Mouse (Mus musculus): Measurements from ENCODE around the gene Macrod2.

Gene Macrod2

DNA sequence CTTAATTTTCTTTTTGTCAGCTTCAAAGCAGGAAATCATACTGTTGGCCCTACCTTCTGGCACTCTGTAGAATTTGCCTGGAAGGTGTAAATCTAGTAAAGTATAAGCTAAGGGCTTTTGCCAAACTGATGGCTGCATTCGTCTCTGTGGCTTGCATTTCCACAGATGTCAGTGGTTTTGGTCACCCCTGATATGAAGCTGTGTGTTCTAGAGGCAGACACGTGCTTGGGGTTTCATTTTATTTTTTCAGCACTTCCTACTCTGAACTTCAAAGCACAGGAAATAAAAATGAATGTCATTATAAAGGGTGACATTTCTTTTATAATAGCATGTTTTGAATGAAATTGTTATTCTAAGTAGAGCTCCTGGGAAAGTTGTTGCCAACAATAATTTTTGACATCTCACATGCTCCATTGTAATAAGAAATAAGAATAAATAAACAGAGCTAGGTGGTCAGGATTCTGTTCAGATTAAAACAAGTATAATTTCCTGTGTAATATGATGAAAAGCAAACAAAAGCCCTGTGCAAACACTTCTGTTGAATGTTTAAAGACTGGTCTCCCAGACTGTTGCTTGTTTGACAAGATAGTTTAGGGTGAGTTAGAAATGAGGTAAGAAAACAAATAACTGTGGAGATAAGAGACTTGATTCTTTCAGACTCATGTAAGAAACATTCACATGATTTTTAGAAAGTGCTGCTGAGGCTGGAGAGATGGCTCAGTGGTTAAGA lies 424.4 kb downstream of the Macrod2 start:
- DNase-seq: no peak

DNA sequence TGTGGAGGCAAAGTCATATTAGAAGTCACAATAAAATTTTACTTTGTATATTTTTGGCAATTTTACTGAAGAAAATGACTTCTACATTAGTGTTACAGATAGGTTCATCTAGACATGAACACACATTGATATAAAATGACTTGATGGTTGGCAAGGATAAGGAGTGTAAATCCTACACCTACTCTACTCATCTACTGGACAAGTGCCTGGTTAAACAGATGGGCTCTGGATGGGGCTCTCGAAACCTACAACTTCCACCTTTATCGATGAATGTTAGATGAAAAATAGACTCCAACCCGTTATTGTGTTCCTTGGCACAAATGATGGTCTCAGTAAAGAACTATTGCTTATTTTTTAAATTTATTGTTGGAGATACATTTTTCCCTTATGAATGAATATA lies 427.3 kb downstream of the Macrod2 start:
- no peak for DNase-seq

- DNase-seq: no peak
Measured at GRCm38 (mm10) chr2:140826241-140826640, 431.1 kb downstream of the Macrod2 start.

DNA sequence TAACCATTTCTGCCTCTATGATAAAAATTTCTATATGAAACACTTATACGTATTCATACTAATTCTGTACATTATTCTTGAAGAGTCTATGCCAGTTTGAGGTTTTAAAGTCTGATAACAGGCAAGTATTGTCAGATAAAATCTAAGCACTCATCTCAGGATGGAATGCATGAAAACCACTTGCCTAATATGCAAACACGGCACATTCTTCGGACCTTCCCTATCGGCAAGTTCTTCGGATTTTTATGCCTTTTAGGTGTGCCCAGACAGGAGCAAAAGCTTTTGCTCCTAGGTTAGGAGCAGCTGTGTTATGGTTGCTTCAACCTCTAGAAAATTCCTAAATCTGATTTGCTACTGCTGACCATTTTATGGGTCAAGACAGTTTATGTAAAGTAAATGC lies 433.8 kb downstream of the Macrod2 start:
- no peak for DNase-seq

DNA sequence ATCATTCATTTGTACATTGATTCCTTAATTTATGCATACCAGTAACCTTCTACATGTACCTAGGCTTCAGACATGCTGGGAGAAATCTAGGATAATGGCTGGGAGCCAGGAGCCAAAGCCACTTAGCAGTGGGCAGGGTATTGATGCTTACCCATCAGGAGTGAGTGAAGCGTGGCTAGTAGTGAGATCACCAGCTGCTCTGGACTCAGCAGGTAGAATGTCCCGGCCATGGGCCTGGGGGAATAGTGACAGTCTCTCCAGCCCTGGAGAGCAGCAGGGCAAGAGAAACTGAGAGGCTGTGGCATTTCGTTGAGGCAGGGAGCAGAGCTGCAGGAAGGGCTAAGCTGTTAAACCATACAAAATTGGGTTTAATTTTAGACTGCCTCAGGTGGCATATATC lies 435.0 kb downstream of the Macrod2 start:
- DNase-seq: no peak

GRCm38 (mm10) chr2:140839371-140839770 lies 444.3 kb downstream of the Macrod2 start:
- DNase-seq: no peak

GRCm38 (mm10) chr2:140839880-140840279 lies 444.8 kb downstream of the Macrod2 start:
- DNase-seq: no peak

DNA sequence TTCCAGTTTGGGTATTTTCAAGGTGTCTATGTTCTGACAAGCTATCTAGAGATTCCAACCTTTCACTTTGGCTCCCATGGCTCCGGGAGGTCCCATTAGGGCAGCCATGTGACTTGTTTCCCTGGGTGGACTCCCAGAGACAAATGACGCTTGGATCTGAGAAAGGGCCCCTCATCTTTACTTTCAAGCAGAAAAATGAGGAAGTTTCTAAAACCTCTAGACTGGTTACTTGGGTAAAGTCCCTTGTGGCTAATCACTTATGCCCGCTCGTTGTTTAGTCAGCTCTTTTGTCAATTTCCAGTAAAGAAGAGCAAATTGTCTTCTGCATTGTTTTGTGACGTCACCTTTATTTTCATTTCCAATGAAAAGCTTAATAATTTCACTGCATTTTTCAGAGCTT lies 448.9 kb downstream of the Macrod2 start:
- DNase-seq: no peak

DNA sequence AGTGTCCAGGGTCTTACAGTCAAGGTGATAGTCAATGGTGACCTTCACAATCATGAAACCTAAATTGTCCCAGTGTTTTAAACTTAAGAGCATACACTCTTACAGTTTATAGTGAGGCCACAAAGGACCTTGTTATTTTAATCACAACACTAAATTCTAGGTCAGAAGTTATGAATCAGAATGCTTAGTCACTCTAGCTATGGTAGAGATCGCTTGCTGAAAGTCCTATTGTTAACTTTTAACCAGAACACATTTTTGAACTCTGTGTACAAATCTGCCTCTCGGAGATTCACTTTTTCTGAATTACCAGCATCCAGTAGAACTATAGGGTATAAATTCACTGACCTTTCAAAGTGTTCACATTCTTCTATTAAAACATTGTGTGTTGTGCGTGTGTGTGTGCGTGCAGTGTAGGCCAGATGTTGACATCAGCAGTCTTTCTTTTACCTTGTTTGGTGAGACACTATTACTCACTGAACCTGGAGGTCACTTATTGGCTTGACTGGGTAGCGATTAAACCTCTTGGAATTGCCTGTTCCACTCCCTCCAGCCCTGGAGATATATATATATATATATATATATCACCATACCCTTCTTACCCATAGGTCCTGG lies 452.8 kb downstream of the Macrod2 start:
- DNase-seq: no peak

DNA sequence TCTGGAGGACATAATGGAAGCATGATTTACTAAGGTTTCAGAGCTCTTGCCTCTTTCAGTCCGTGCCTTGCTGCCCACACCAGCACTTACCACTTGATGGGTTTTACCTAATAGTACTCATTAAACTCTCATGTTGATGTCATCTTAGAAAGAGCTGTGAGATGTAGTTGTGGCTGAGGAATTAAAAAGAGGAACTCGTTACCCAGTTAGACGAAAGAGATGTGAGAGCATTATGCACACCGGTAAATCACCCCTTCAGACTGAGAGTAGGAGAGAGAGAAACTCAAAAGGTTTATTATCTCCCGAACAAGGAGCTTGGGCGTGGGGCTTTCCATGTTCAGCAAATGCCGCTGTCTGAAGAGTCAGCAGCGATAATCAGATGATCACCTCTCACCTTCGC lies 458.4 kb downstream of the Macrod2 start:
- DNase-seq: no peak

DNA sequence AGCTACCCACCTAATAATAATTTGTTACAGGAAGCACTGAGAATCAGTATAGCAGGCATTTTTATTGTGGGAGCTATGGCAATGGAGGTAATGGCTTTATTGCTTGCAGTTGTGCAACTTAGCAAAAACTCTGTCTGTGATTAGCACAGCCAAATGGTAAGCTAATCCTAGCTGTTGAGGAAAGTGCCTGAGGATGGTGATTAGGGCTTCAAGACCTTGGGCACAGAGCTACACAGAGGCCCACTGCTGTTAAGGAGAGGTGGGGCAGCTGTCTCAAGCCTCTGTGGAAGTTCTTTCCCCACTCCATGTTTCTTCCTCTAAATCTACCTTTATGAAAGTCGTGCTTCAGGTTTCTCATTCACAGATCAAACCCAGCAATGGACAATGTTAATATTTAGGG lies 466.2 kb downstream of the Macrod2 start:
- DNase-seq: no peak

- DNase-seq: no peak
Measured at GRCm38 (mm10) chr2:140862736-140863135, 467.6 kb downstream of the Macrod2 start.

GRCm38 (mm10) chr2:140865636-140866035 lies 470.5 kb downstream of the Macrod2 start:
- no peak for DNase-seq

DNA sequence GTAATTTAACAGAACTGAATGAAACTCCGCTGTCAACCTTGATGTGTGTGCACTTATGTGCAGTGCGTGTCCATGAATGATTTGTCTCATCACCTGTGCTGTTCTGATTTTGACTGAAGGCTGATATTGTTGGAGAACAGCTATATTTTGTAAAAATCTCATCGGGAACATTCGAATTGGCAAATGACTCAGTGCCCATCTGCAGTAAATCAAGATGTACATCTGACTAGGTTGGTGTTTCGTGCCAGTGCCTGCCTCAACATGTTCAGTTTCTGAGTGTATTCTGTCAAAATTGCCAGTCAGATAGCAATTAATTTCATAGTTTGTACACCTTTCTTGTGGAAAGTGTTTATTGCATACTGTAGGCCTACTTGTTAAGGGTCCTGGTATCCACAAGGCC lies 472.0 kb downstream of the Macrod2 start:
- no peak for DNase-seq

DNA sequence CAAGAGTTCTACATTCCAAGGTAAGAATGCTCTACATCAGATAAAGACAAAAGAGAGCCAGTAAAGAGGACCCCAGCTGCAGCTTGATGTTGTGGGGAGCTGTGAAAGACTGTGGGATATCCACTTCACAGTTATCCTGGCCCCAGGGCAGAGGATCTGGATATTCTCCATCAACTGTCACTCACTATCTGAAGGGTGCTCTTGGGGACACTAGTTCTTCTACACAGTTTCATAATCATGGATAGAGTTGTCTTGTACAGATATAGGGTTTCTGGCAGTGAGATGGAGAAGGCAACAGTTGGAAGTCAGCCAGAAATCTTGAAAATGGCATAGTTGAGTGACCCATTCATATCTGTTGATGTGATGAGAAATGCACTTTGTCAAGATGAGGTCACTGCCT lies 490.1 kb downstream of the Macrod2 start:
- DNase-seq: no peak

- DNase-seq: no peak
Measured at GRCm38 (mm10) chr2:140890683-140891082, 495.6 kb downstream of the Macrod2 start.

DNA sequence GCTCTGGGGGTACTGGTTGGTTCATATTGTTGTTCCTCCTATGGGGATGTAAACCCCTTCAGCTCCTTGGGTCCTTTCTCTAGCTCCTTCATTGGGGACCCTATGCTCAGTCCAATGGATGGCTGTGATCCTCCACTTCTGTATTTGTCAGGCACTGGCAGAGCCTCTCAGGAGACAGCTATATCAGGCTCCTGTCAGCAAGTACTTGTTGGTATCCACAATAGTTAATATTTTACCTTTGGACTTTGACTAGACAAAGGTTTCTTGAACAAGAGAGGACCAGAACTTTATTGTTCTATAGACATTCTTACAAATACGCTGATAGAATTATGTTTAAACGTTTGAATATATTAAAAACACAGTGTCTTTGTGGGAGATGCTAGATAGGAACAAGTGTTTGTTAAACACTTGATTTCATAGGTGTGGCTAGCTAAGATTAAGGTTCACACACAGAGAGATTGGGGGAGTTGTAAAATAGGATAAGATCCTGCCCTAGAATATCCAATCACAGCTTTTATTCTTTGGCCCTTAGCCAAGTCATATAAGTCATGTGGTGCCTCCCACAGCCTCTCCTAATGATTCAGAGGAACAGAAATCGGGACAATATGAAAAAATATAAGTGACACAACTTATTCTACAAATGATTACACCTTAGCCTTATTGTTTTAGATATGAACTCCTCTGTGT lies 501.4 kb downstream of the Macrod2 start:
- no peak for DNase-seq

GRCm38 (mm10) chr2:140898408-140898985 lies 503.4 kb downstream of the Macrod2 start:
- no peak for DNase-seq

DNA sequence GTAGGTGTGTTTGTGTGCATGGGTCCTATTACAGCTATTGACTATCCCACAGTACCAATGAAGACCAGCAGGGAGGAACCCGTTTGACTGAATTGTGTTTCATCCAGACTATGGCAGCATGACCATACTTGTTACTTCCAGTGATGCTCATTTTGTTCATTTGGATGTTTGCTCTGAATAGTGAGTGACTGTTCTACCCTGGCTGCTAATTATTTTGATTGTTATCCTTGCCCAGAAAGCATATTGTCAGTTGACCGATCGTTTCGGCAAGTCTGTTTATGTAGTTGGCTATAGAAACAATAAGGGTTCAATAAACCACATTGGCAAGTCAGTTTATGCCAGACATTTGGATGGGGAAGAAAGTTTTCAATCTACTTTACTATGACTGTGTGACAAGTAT lies 510.2 kb downstream of the Macrod2 start:
- no peak for DNase-seq

- no peak for DNase-seq
Measured at GRCm38 (mm10) chr2:140906123-140906522, 511.0 kb downstream of the Macrod2 start.

DNA sequence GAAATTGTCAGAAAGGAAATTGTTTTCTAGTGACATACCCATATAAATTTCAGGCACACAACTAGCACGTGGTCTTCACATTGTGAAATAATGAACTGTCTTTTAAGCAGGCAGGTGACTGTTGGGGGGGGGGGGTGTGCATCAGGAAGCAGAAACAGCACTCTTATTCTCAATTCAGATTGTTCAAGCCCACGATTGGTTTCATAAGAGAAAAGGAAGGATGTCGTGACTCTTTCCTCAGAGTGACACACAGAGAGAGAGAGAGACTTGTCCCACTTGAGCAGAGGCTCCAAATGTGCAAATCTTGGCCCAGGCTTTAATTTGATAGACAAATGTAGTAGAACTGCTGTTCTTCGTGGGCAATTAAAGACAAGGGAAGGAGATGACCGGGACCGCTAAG lies 516.4 kb downstream of the Macrod2 start:
- no peak for DNase-seq

DNA sequence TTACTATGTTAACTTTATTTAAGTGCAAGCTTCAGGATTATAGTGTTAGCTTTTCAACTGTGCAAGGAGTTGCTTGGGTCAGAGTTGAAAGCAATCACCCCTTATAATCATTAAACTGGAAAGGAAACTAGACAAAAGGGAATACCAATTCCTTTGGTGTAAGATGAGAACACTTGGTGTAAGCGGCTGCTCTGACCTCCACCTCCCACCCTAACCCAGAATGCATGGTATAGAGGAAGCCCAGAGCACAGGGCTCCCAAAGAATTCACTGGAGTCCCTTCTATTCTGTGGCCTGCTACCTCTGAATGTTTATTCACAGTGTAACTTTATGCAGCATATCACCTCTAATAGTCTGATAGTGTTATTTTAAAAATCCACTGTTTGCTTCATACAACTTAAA lies 517.1 kb downstream of the Macrod2 start:
- no peak for DNase-seq

DNA sequence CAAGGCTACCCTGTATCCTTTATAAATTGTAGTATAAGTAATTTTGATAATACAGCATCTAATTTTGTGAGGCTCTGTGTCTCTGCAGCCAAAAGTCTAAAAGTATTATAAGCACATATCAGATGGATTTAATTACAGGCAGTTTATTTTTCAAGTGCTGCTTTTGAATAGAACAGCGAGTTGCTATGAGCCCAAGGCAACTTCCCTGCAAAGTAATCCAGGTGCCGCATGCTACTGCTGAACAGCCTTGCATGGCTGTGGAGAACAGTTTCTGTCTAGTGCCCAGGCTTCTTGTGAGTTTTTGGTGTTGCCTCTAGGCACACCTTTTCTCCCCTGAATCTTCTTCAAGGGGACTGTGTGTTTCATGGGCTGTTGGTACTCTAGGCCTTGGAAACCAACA lies 517.8 kb downstream of the Macrod2 start:
- no peak for DNase-seq

Data from B cell, adult 2 months (primary cell).